Mouse (Mus musculus): ENCODE data around the gene Kank1. TPM values are rescaled to one million over a fixed set of nuclear protein-coding genes. Genes with fewer than 3 reads are reported as not detected.

Kank1 gene
- polyA plus RNA-seq, 1 experiment from 2014 or later: 16.6 TPM

GRCm38 (mm10) chr19:25246062-25246461, 9.3 kb downstream of the Kank1 start:
- Histone ChIP-seq H3K27ac (replicated peaks; ENCODE audit: low read depth, low read length) (no peak overlapping the region), H3K4me1 (ENCODE audit: control insufficient read depth, insufficient read depth, low read length) (no peaks in the 10 kb centered on the region), H3K36me3 (ENCODE audit: control insufficient read depth, insufficient read depth, low read length) (no peaks in the 10 kb centered on the region), H3K4me2 (ENCODE audit: low read depth, low read length) (no peak overlapping the region), H3K27me3 (replicated peaks; ENCODE audit: control insufficient read depth, insufficient read depth, low read length) (no peaks in the 10 kb centered on the region), H3K9me3 (ENCODE audit: control insufficient read depth, low read length) (no peaks in the 10 kb centered on the region), H3K9ac (ENCODE audit: low read depth, low read length) (no peak overlapping the region), H3K4me3 (ENCODE audit: low read depth, low read length) (no peak overlapping the region)
- no peak for ATAC-seq (ENCODE audit: low read depth)
- DNase-seq (ENCODE audit: low spot score): no peak
- 92% methylated on average over 8 of the region's 8 CpGs for WGBS

DNA sequence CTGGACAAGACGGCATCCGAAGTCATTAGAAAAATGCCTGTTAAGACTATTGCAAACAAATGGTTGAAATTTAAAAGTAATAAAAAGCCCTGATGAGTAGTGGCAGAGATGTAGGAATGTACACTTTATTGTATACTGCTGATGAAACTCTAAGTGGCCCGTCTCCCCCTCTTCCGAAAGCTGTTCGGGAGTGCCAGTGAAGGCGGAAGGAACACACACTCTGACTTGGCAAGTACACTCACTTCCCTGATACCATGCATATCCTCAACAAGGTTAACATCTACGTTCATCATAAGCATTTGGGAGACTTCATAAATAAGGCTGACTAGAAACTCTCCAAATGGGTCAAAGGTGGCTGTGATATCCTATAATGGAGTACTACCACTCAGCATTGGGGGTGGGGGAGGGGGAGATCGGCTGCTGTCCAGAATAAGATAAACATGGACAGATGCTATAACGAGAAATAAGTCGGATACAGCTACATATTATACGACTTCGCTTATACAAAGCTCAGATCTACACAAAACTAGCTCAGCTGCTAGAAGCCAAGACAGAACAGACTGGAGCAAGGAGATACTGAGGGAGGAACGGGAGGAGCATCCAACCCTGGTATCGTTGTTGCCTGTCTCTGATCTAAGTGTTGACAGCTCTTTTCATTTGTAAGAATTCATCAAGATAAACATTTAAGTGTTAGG, 11.2 kb downstream of the Kank1 start:
- ATAC-seq (ENCODE audit: low read depth) (no peak), DNase-seq (ENCODE audit: low spot score) (no peak)
- 84% methylated on average over 14 of the region's 14 CpGs for WGBS
- H3K27me3 ChIP-seq (replicated peaks; ENCODE audit: control insufficient read depth, insufficient read depth, low read length): no peaks in the 10 kb centered on the region
- no peaks in the 10 kb centered on the region for H3K36me3 ChIP-seq (ENCODE audit: control insufficient read depth, insufficient read depth, low read length)
- no peaks in the 10 kb centered on the region for H3K9me3 ChIP-seq (ENCODE audit: control insufficient read depth, low read length)
- H3K4me2 ChIP-seq (ENCODE audit: low read depth, low read length): no peak overlapping the region
- H3K4me3 ChIP-seq (ENCODE audit: low read depth, low read length): no peak overlapping the region
- H3K9ac ChIP-seq (ENCODE audit: low read depth, low read length): no peak overlapping the region
- no peak overlapping the region for H3K27ac ChIP-seq (replicated peaks; ENCODE audit: low read depth, low read length)
- H3K4me1 ChIP-seq (ENCODE audit: control insufficient read depth, insufficient read depth, low read length): no peaks in the 10 kb centered on the region

- H3K4me2 ChIP-seq (ENCODE audit: low read depth, low read length): no peak overlapping the region
- no peaks in the 10 kb centered on the region for H3K4me1 ChIP-seq (ENCODE audit: control insufficient read depth, insufficient read depth, low read length)
- no peaks in the 10 kb centered on the region for H3K9me3 ChIP-seq (ENCODE audit: control insufficient read depth, low read length)
- no peak overlapping the region for H3K27ac ChIP-seq (replicated peaks; ENCODE audit: low read depth, low read length)
- no peak overlapping the region for H3K9ac ChIP-seq (ENCODE audit: low read depth, low read length)
- no peaks in the 10 kb centered on the region for H3K36me3 ChIP-seq (ENCODE audit: control insufficient read depth, insufficient read depth, low read length)
- ATAC-seq (ENCODE audit: low read depth) (no peak), DNase-seq (ENCODE audit: low spot score) (no peak)
- no peak overlapping the region for H3K4me3 ChIP-seq (ENCODE audit: low read depth, low read length)
- WGBS: 55% methylated on average over 13 of the region's 13 CpGs
- no peaks in the 10 kb centered on the region for H3K27me3 ChIP-seq (replicated peaks; ENCODE audit: control insufficient read depth, insufficient read depth, low read length)
Observed at GRCm38 (mm10) chr19:25249230-25249629, 12.5 kb downstream of the Kank1 start.

DNA sequence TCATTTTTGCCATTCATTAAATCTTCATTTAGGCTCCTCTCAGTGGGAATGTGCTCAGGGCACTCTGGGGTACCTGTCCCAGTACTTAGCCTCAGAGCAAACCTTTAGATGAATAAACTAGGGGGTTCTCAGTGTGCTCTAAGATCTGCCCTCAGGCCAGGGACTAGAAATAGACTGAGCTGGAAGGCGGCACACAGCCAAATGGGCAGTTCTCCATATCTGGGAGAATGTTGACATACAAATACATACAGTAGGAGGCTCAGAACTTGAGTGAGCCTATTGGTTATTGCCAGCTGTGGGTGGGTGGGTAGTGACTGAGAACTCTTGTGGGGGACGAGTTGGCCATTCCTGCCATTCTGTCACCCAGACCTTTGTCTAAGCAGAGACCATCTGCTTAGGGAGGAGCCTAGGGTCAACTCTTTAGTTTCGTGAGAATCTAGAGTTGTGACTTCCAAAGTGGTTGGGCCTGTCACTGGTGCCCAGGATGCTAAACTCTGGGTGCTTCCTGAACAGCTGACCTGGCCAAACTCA, 14.9 kb downstream of the Kank1 start:
- no peaks in the 10 kb centered on the region for H3K36me3 ChIP-seq (ENCODE audit: control insufficient read depth, insufficient read depth, low read length)
- H3K27ac ChIP-seq (replicated peaks; ENCODE audit: low read depth, low read length): no peak overlapping the region
- H3K9me3 ChIP-seq (ENCODE audit: control insufficient read depth, low read length): no peaks in the 10 kb centered on the region
- ATAC-seq (ENCODE audit: low read depth) (no peak), DNase-seq (ENCODE audit: low spot score) (no peak)
- no peaks in the 10 kb centered on the region for H3K4me1 ChIP-seq (ENCODE audit: control insufficient read depth, insufficient read depth, low read length)
- H3K4me2 ChIP-seq (ENCODE audit: low read depth, low read length): no peak overlapping the region
- H3K4me3 ChIP-seq (ENCODE audit: low read depth, low read length): no peak overlapping the region
- no peaks in the 10 kb centered on the region for H3K27me3 ChIP-seq (replicated peaks; ENCODE audit: control insufficient read depth, insufficient read depth, low read length)
- no peak overlapping the region for H3K9ac ChIP-seq (ENCODE audit: low read depth, low read length)
- WGBS: 90% methylated on average over 3 of the region's 3 CpGs

DNA sequence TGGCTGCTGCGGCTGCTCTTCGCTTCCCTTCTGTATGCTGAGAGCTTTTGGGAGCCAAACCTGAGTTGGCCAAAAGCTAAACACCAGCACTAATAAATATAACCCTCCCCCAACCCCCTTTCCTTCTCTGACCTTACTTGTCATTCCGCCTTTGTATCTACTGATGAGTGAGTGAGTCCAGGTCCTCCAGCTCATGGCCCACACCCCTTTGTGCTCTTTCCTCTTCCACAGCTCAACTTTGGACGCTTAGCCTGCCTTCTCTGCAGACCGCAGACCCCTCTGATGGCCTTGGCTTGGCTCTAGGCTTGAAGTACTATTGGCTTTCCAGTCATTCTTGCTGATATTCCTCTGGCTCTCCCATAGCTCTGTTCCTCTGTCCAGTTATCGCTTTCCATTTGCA, 16.4 kb downstream of the Kank1 start:
- no peak overlapping the region for H3K4me2 ChIP-seq (ENCODE audit: low read depth, low read length)
- no peaks in the 10 kb centered on the region for H3K27me3 ChIP-seq (replicated peaks; ENCODE audit: control insufficient read depth, insufficient read depth, low read length)
- no peaks in the 10 kb centered on the region for H3K9me3 ChIP-seq (ENCODE audit: control insufficient read depth, low read length)
- H3K27ac ChIP-seq (replicated peaks; ENCODE audit: low read depth, low read length): no peak overlapping the region
- no peaks in the 10 kb centered on the region for H3K36me3 ChIP-seq (ENCODE audit: control insufficient read depth, insufficient read depth, low read length)
- DNase-seq (ENCODE audit: low spot score): no peak
- no peaks in the 10 kb centered on the region for H3K4me1 ChIP-seq (ENCODE audit: control insufficient read depth, insufficient read depth, low read length)
- no peak overlapping the region for H3K4me3 ChIP-seq (ENCODE audit: low read depth, low read length)
- WGBS: 91% methylated on average over 6 of the region's 6 CpGs
- no peak for ATAC-seq (ENCODE audit: low read depth)
- H3K9ac ChIP-seq (ENCODE audit: low read depth, low read length): no peak overlapping the region

- Histone ChIP-seq H3K4me3 (ENCODE audit: low read depth, low read length) (no peak overlapping the region), H3K36me3 (ENCODE audit: control insufficient read depth, insufficient read depth, low read length) (no peaks in the 10 kb centered on the region), H3K4me1 (ENCODE audit: control insufficient read depth, insufficient read depth, low read length) (no peaks in the 10 kb centered on the region), H3K4me2 (ENCODE audit: low read depth, low read length) (no peak overlapping the region), H3K9ac (ENCODE audit: low read depth, low read length) (no peak overlapping the region), H3K9me3 (ENCODE audit: control insufficient read depth, low read length) (no peaks in the 10 kb centered on the region), H3K27me3 (replicated peaks; ENCODE audit: control insufficient read depth, insufficient read depth, low read length) (no peaks in the 10 kb centered on the region), H3K27ac (replicated peaks; ENCODE audit: low read depth, low read length) (no peak overlapping the region)
- DNase-seq (ENCODE audit: low spot score) (no peak), ATAC-seq (ENCODE audit: low read depth) (no peak)
- WGBS: 91% methylated on average over 3 of the region's 3 CpGs
Observed at GRCm38 (mm10) chr19:25253628-25254027, 16.9 kb downstream of the Kank1 start.

DNA sequence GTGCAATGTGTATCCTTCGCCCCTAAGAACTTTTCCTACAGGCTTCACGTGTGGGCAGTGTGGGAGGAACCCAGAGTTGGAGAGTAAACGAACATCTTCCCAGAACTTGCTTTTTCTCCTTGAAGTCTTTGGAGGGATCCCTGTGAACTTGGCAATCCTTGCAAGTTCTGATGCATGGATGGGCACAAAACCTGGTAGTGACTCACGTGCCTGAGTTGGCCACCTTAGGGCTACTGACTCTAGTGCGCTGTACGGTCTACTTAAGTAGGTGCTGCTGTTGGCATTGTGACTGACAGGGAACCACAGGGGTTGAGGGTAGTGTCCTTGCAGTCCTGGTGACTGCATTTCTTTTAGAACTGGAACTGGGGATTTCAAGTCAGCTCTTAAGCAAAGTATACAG, 21.5 kb downstream of the Kank1 start:
- Histone ChIP-seq H3K27me3 (replicated peaks; ENCODE audit: control insufficient read depth, insufficient read depth, low read length) (no peaks in the 10 kb centered on the region), H3K9ac (ENCODE audit: low read depth, low read length) (no peak overlapping the region), H3K4me3 (ENCODE audit: low read depth, low read length) (no peak overlapping the region), H3K9me3 (ENCODE audit: control insufficient read depth, low read length) (no peaks in the 10 kb centered on the region), H3K27ac (replicated peaks; ENCODE audit: low read depth, low read length) (no peak overlapping the region), H3K4me1 (ENCODE audit: control insufficient read depth, insufficient read depth, low read length) (no peaks in the 10 kb centered on the region), H3K36me3 (ENCODE audit: control insufficient read depth, insufficient read depth, low read length) (no peaks in the 10 kb centered on the region), H3K4me2 (ENCODE audit: low read depth, low read length) (no peak overlapping the region)
- DNase-seq (ENCODE audit: low spot score) (no peak), ATAC-seq (ENCODE audit: low read depth) (no peak)
- WGBS: 83% methylated on average over 6 of the region's 6 CpGs

DNA sequence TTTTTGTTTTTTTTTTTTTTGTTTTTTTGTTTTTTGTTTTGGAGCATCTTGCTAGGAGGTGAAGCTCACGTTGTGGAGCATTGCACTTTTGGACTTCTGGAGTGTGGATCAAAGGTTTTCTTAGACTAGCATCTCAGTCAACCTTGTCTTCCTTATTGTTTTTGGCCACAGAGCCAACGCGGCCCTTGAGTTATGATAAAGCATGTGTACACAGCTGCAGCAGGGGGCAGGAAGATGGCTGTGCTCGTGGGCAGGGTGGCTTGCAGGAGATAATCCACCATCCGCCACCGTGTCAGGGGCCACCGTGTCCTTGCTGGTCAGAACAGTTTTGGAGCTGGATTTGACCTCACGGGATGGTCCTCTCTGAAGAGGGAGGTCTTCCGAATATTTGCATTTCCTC, 29.4 kb downstream of the Kank1 start:
- Histone ChIP-seq H3K4me1 (ENCODE audit: control insufficient read depth, insufficient read depth, low read length) (peaks cover 6% of the 10 kb centered on the region; the same call in 1 of the 2 replicates), H3K4me3 (ENCODE audit: low read depth, low read length) (no peak overlapping the region), H3K9me3 (ENCODE audit: control insufficient read depth, low read length) (no peaks in the 10 kb centered on the region), H3K4me2 (ENCODE audit: low read depth, low read length) (no peak overlapping the region), H3K9ac (ENCODE audit: low read depth, low read length) (no peak overlapping the region), H3K36me3 (ENCODE audit: control insufficient read depth, insufficient read depth, low read length) (no peaks in the 10 kb centered on the region), H3K27ac (replicated peaks; ENCODE audit: low read depth, low read length) (no peak overlapping the region), H3K27me3 (replicated peaks; ENCODE audit: control insufficient read depth, insufficient read depth, low read length) (no peaks in the 10 kb centered on the region)
- WGBS: 60% methylated on average over 9 of the region's 9 CpGs
- DNase-seq (ENCODE audit: low spot score) (no peak), ATAC-seq (ENCODE audit: low read depth) (no peak)

DNA sequence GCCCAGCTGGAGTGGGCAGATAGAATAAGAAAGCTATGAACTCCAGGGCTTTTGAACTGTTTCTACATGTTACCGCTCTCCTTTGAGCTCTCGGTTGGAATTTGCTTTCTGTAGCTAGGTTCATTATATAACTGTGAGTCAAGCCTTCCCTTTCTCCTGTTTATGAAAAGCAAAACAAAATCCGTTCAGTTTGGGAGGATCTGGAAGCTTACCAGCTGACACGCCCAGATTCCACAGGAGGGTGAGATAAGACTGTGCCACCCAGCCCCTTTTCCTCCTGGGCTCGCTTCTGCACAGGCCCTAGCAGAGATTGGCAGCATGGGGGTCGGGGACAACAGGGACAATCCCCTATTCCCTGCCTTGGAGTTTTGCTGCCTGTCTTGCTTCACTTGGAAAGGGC, 30.5 kb downstream of the Kank1 start:
- H3K27ac ChIP-seq (replicated peaks; ENCODE audit: low read depth, low read length): 0 out of 2 replicates have a peak overlapping the region, but pooled peaks have one; percentile 12
- H3K9ac ChIP-seq (ENCODE audit: low read depth, low read length): no peak overlapping the region
- H3K36me3 ChIP-seq (ENCODE audit: control insufficient read depth, insufficient read depth, low read length): no peaks in the 10 kb centered on the region
- H3K4me1 ChIP-seq (ENCODE audit: control insufficient read depth, insufficient read depth, low read length): peaks cover 6% of the 10 kb centered on the region; the same call in 1 of the 2 replicates
- no peaks in the 10 kb centered on the region for H3K9me3 ChIP-seq (ENCODE audit: control insufficient read depth, low read length)
- H3K27me3 ChIP-seq (replicated peaks; ENCODE audit: control insufficient read depth, insufficient read depth, low read length): no peaks in the 10 kb centered on the region
- 41% methylated on average over 6 of the region's 6 CpGs for WGBS
- peak; percentile 48 for DNase-seq (ENCODE audit: low spot score)
- ATAC-seq (ENCODE audit: low read depth): no peak
- no peak overlapping the region for H3K4me2 ChIP-seq (ENCODE audit: low read depth, low read length)
- H3K4me3 ChIP-seq (ENCODE audit: low read depth, low read length): no peak overlapping the region
